Mouse (Mus musculus): ENCODE data around the gene Smcr8. TPM values are rescaled to one million over a fixed set of nuclear protein-coding genes. Genes with fewer than 3 reads are reported as not detected.

Gene Smcr8
- 10 to 100 TPM; 23.9 to 24.7 TPM for total RNA-seq (2021)

GRCm38 (mm10) chr11:60776829-60777740, at the start of gene Smcr8, which contains the start of gene Top3a:
Gene Smcr8, plus strand, starts transcription at chr11:60777524.
Gene Top3a, minus strand, starts transcription at chr11:60777365.
- DNase-seq = peak; percentile 75
- intact Hi-C loops (cut with DNase I) = no loop called here

- peak; percentile 96 for DNase-seq
- intact Hi-C loops (cut with DNase I) = no loop called here
These were observed 49.0 kb upstream of the Smcr8 start, which contains the start of gene Mief2 for GRCm38 (mm10) chr11:60728260-60728761. Gene Mief2, plus strand, starts transcription at chr11:60728398.

GRCm38 (mm10) chr11:60729217-60729641, 48.1 kb upstream of the Smcr8 start:
- intact Hi-C loops (cut with DNase I) = no loop called here
- DNase-seq = no peak

- intact Hi-C loops (cut with DNase I) = no loop called here
- no peak for DNase-seq
These were observed 47.2 kb upstream of the Smcr8 start for GRCm38 (mm10) chr11:60730169-60730568.

- intact Hi-C loops (cut with DNase I) = no loop called here
- DNase-seq = no peak
These were observed 46.1 kb upstream of the Smcr8 start for GRCm38 (mm10) chr11:60731251-60731650.

DNA sequence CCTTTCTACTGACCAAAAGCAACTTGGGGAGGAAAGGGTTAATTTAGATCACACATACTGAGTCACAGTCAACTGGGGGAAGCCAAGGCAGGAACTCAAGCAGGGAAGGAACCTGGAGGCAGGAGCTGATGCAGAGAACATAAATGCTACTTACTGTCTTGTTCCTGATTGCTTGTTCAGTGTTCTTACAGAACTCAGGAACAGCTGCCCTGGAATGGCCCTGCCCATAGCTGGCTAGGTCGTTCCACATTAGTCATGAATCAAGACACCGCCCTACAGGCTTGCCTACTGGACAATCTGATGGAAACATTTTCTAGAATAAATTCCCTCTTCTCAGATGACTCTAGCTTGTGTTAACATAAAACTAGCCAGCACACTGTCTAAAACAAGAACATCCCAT, 43.1 kb upstream of the Smcr8 start:
- DNase-seq = no peak
- intact Hi-C loops (cut with DNase I) = no loop called here

GRCm38 (mm10) chr11:60735191-60735590, 42.1 kb upstream of the Smcr8 start:
- intact Hi-C loops (cut with DNase I) = no loop called here
- no peak for DNase-seq

DNA sequence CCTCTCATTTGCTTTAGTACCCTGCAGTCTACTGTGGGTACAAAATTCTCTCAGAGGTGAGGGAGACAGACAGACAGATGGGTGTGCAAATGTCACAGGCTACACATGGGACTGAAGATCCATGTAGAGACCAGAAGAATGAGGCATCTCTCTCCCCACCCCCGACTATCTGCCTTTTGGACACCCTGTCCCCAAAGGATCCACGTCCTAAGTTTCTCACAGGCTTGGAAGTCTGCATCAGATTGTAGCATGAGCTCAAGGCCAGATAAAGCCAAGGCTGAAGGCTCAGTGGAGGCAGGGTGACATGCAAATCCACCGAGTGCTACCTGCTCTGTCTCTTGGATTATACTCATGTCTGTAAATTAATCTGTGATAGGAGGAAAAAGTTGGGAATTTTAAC, 40.8 kb upstream of the Smcr8 start:
- intact Hi-C loops (cut with DNase I) = no loop called here

DNA sequence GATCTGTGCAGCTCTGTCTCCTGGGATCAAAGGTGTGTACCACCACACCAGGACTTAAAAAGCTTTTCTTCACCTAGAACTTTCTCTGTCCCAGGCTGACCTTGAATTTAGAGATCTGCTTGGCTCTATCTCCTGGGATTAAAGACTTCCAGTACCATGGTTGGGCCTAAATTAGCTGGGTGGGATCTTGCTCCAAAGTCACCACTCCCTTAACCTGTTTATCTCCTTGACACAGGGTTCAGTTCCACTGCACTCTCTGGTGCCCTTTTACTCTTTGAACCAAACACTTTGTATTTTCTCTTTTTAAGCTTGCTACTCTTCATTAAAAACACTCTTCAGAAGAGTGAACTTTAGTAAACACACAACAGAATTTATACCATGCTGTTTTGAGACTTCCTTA, 39.9 kb upstream of the Smcr8 start:
- intact Hi-C loops (cut with DNase I) = no loop called here
- no peak for DNase-seq

More for the DNA sequence above, 40.8 kb upstream of the Smcr8 start:
- DNase-seq = no peak

GRCm38 (mm10) chr11:60740321-60740720, 37.0 kb upstream of the Smcr8 start:
- DNase-seq = no peak
- intact Hi-C loops (cut with DNase I) = no loop called here

DNA sequence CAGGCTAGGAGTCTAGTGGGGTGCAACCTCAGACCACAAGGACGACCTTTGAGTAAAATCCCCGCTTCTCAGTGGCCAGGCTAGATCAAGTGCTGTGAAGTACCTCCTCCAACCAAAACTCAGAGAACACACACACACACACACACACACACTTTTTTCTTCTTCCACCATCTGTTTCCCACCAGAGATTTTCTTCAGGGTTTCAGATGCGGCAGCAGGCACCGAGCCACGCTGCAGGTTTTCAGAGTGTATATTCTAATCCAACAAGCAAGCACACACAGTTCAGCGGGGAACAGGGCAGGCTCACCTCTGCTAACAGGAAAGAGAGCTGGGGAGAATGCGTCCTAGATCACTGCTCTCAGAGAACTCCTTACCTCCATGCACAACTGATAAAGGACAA, 21.8 kb upstream of the Smcr8 start:
- intact Hi-C loops (cut with DNase I) = no loop called here
- DNase-seq = no peak

- no peak for DNase-seq
- intact Hi-C loops (cut with DNase I) = no loop called here
These were observed 15.6 kb upstream of the Smcr8 start for GRCm38 (mm10) chr11:60761681-60762080.

DNA sequence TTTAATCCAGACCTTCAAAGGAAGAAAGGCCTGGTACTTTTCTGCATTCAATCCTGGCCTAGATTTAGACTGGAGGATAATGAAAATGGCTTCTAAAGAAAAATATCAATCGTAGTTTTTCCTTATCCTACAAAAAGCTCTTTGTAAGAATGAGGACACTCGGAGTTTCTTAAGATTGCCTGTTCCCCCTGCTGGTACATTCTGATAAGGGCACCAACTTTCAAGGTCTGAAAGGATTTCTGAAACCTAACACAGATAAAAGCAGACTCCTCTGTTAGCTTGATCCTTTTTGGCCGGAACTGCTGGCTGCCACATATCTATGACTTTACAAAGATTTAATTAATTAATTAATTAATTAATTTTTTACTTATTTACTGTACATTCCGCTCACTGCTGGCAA, 10.4 kb upstream of the Smcr8 start:
- intact Hi-C loops (cut with DNase I) = no loop called here
- no peak for DNase-seq

- no peak for DNase-seq
- intact Hi-C loops (cut with DNase I) = no loop called here
These were observed 8.0 kb upstream of the Smcr8 start for GRCm38 (mm10) chr11:60769322-60769721.

GRCm38 (mm10) chr11:60770776-60771175, 6.5 kb upstream of the Smcr8 start:
- intact Hi-C loops (cut with DNase I) = no loop called here
- no peak for DNase-seq

DNA sequence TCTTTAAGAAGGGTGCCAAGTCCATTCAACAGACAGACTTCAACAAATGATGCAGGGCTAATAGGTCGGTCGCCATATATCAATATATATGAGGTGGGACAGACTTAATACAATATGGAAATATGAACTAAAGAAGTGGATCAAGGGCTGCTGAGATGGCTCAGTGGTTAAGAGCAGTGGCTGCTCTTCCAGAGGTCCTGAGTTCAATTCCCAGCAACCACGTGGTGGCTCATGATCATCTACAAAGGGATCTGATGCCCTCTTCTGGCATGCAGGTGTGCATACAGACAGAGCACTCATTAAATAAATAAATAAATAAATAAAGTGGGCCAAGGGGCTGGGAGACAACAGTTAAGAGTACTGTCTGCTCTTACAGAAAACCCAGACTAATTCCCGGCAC, 5.2 kb upstream of the Smcr8 start:
- no peak for DNase-seq
- intact Hi-C loops (cut with DNase I) = no loop called here

DNA sequence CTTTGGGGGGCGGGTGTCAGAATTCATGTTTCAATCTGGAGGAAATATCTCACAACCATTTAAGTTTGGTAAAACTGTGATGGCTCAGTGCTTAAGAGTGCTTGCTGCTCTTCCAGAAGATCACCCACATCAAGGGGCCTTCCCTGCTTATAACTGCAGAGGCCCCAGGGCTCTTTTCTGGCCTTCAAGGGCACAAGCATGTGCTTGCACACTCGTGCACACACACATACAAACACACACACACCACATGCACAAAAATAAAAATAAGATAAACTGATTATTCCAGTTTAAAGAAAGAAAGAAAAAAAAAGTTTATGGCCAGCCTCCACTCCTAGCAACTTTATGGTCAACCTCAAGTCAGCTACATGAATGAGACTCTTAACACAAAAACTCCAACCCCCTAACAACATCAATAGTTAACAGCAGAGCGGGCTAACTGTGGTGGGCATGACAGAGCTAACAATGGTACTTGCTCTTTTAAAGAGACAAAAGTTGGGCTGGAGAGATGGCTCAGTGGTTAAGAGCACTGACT, 3.1 kb upstream of the Smcr8 start:
- DNase-seq = no peak
- intact Hi-C loops (cut with DNase I) = no loop called here

GRCm38 (mm10) chr11:60774841-60775240, 2.5 kb upstream of the Smcr8 start:
- DNase-seq = no peak
- intact Hi-C loops (cut with DNase I) = no loop called here

DNA sequence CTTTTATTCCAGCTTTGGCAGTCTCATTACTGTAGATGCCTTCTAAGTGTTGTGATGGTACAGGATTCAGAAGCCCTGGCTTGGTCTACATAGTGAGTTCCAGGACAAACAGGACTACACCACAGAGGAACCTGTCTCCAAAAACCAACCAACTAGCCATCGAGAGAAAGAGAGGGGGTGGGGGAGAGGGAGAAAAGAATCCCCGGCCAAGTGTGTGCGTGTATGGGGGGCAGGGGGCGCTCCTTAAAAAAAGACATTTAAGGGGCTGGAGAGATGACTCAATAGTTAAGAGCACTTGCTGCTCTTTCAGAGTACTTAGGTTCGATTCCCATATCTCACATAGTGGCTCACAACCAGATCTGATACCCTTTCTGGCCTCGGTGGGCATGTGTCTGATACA, 1.7 kb upstream of the Smcr8 start:
- DNase-seq = no peak

GRCm38 (mm10) chr11:60776107-60776828, 1.1 kb upstream of the Smcr8 start:
- DNase-seq = no peak
- intact Hi-C loops (cut with DNase I) = no loop called here

More for the DNA sequence above, 1.7 kb upstream of the Smcr8 start:
- intact Hi-C loops (cut with DNase I) = no loop called here

GRCm38 (mm10) chr11:60777801-60778370, 562 bp downstream of the Smcr8 start:
- intact Hi-C loops (cut with DNase I) = no loop called here

More at GRCm38 (mm10) chr11:60777801-60778370, 562 bp downstream of the Smcr8 start:
- no peak for DNase-seq
